Mouse (Mus musculus): Measurements from ENCODE around the gene Tubd1.

Gene Tubd1

GRCm38 (mm10) chr11:86544639-86545299 lies at the start of gene Tubd1, which contains the start of gene Rps6kb1:
Gene Tubd1 (plus strand): TSS chr11:86544991.
Gene Rps6kb1 (minus strand): TSS chr11:86544805.
- H3K4me1 ChIP-seq (replicated peaks; ENCODE audit: low read depth, low read length) = peaks cover 38% of the 10 kb centered on the region
- H3K27me3 ChIP-seq (ENCODE audit: insufficient read depth, low read length) = no peaks in the 10 kb centered on the region
- peak within 1 kb of the TSS; percentile 90 for H3K4me3 ChIP-seq (replicated peaks; ENCODE audit: low read length)
- no peak for TF ChIP-seq POU5F1 (IDR thresholded peaks at IDR 0.05; ENCODE audit: borderline replicate concordance, low read length)
- H3K36me3 ChIP-seq (ENCODE audit: insufficient read depth, low read length) = peaks cover 23% of the 10 kb centered on the region
- H3K9me3 ChIP-seq (ENCODE audit: low read length) = no peaks in the 10 kb centered on the region

- Histone ChIP-seq H3K4me1 (replicated peaks; ENCODE audit: low read depth, low read length) (peaks cover 30% of the 10 kb centered on the region), H3K9me3 (ENCODE audit: low read length) (no peaks in the 10 kb centered on the region), H3K27me3 (ENCODE audit: insufficient read depth, low read length) (no peaks in the 10 kb centered on the region), H3K4me3 (replicated peaks; ENCODE audit: low read length) (no peak overlapping the region), H3K36me3 (ENCODE audit: insufficient read depth, low read length) (peaks cover 61% of the 10 kb centered on the region)
- no peak for TF ChIP-seq POU5F1 (IDR thresholded peaks at IDR 0.05; ENCODE audit: borderline replicate concordance, low read length)
- TF ChIP-seq NANOG (IDR thresholded peaks at IDR 0.05; ENCODE audit: borderline replicate concordance, low read length) = no peak
- TF ChIP-seq CTCF (conservative IDR thresholded peaks at IDR 0.05; ENCODE audit: low read length) = no peak
Measured at GRCm38 (mm10) chr11:86497356-86497755, 47.4 kb upstream of the Tubd1 start.

- Histone ChIP-seq H3K9me3 (ENCODE audit: low read length) (no peaks in the 10 kb centered on the region), H3K4me3 (replicated peaks; ENCODE audit: low read length) (no peak overlapping the region), H3K4me1 (replicated peaks; ENCODE audit: low read depth, low read length) (peaks cover 33% of the 10 kb centered on the region), H3K27me3 (ENCODE audit: insufficient read depth, low read length) (no peaks in the 10 kb centered on the region), H3K36me3 (ENCODE audit: insufficient read depth, low read length) (peaks cover 61% of the 10 kb centered on the region)
- TF ChIP-seq NANOG (IDR thresholded peaks at IDR 0.05; ENCODE audit: borderline replicate concordance, low read length) = no peak
- peak; percentile 58 for TF ChIP-seq CTCF (conservative IDR thresholded peaks at IDR 0.05; ENCODE audit: low read length)
Measured at GRCm38 (mm10) chr11:86497908-86498307, 46.9 kb upstream of the Tubd1 start.

- Histone ChIP-seq H3K27me3 (ENCODE audit: insufficient read depth, low read length) (no peaks in the 10 kb centered on the region), H3K36me3 (ENCODE audit: insufficient read depth, low read length) (peaks cover 67% of the 10 kb centered on the region), H3K4me1 (replicated peaks; ENCODE audit: low read depth, low read length) (peaks cover 38% of the 10 kb centered on the region), H3K4me3 (replicated peaks; ENCODE audit: low read length) (no peak overlapping the region), H3K9me3 (ENCODE audit: low read length) (no peaks in the 10 kb centered on the region)
- TF ChIP-seq NANOG (IDR thresholded peaks at IDR 0.05; ENCODE audit: borderline replicate concordance, low read length) = no peak
- no peak for TF ChIP-seq CTCF (conservative IDR thresholded peaks at IDR 0.05; ENCODE audit: low read length)
- no peak for TF ChIP-seq POU5F1 (IDR thresholded peaks at IDR 0.05; ENCODE audit: borderline replicate concordance, low read length)
Measured at GRCm38 (mm10) chr11:86500795-86501194, 44.0 kb upstream of the Tubd1 start.

GRCm38 (mm10) chr11:86503121-86503520 lies 41.7 kb upstream of the Tubd1 start:
- TF ChIP-seq POU5F1 (IDR thresholded peaks at IDR 0.05; ENCODE audit: borderline replicate concordance, low read length) (no peak), CTCF (conservative IDR thresholded peaks at IDR 0.05; ENCODE audit: low read length) (no peak), NANOG (IDR thresholded peaks at IDR 0.05; ENCODE audit: borderline replicate concordance, low read length) (no peak)
- no peak overlapping the region for H3K4me3 ChIP-seq (replicated peaks; ENCODE audit: low read length)
- H3K27me3 ChIP-seq (ENCODE audit: insufficient read depth, low read length) = no peaks in the 10 kb centered on the region
- H3K36me3 ChIP-seq (ENCODE audit: insufficient read depth, low read length) = peaks cover 70% of the 10 kb centered on the region
- H3K9me3 ChIP-seq (ENCODE audit: low read length) = no peaks in the 10 kb centered on the region
- H3K4me1 ChIP-seq (replicated peaks; ENCODE audit: low read depth, low read length) = peaks cover 33% of the 10 kb centered on the region

GRCm38 (mm10) chr11:86507334-86507733 lies 37.5 kb upstream of the Tubd1 start:
- no peaks in the 10 kb centered on the region for H3K27me3 ChIP-seq (ENCODE audit: insufficient read depth, low read length)
- TF ChIP-seq CTCF (conservative IDR thresholded peaks at IDR 0.05; ENCODE audit: low read length) (no peak), NANOG (IDR thresholded peaks at IDR 0.05; ENCODE audit: borderline replicate concordance, low read length) (no peak), POU5F1 (IDR thresholded peaks at IDR 0.05; ENCODE audit: borderline replicate concordance, low read length) (no peak)
- H3K4me1 ChIP-seq (replicated peaks; ENCODE audit: low read depth, low read length) = peaks cover 11% of the 10 kb centered on the region; the same call in 1 of the 2 replicates
- H3K36me3 ChIP-seq (ENCODE audit: insufficient read depth, low read length) = peaks cover 89% of the 10 kb centered on the region
- no peaks in the 10 kb centered on the region for H3K9me3 ChIP-seq (ENCODE audit: low read length)
- H3K4me3 ChIP-seq (replicated peaks; ENCODE audit: low read length) = no peak overlapping the region

- H3K4me1 ChIP-seq (replicated peaks; ENCODE audit: low read depth, low read length) = 0 out of 2 replicates have a peak, but pooled peaks cover 7% of the 10 kb centered on the region
- no peak overlapping the region for H3K4me3 ChIP-seq (replicated peaks; ENCODE audit: low read length)
- no peaks in the 10 kb centered on the region for H3K9me3 ChIP-seq (ENCODE audit: low read length)
- TF ChIP-seq NANOG (IDR thresholded peaks at IDR 0.05; ENCODE audit: borderline replicate concordance, low read length) (no peak), CTCF (conservative IDR thresholded peaks at IDR 0.05; ENCODE audit: low read length) (no peak), POU5F1 (IDR thresholded peaks at IDR 0.05; ENCODE audit: borderline replicate concordance, low read length) (no peak)
- peaks cover 89% of the 10 kb centered on the region for H3K36me3 ChIP-seq (ENCODE audit: insufficient read depth, low read length)
- no peaks in the 10 kb centered on the region for H3K27me3 ChIP-seq (ENCODE audit: insufficient read depth, low read length)
Measured at GRCm38 (mm10) chr11:86507991-86508390, 36.8 kb upstream of the Tubd1 start.

GRCm38 (mm10) chr11:86516620-86517019 lies 28.2 kb upstream of the Tubd1 start:
- Histone ChIP-seq H3K4me1 (replicated peaks; ENCODE audit: low read depth, low read length) (peaks cover 7% of the 10 kb centered on the region), H3K4me3 (replicated peaks; ENCODE audit: low read length) (no peak overlapping the region), H3K36me3 (ENCODE audit: insufficient read depth, low read length) (peaks cover 89% of the 10 kb centered on the region), H3K27me3 (ENCODE audit: insufficient read depth, low read length) (no peaks in the 10 kb centered on the region), H3K9me3 (ENCODE audit: low read length) (no peaks in the 10 kb centered on the region)
- no peak for TF ChIP-seq POU5F1 (IDR thresholded peaks at IDR 0.05; ENCODE audit: borderline replicate concordance, low read length)
- no peak for TF ChIP-seq NANOG (IDR thresholded peaks at IDR 0.05; ENCODE audit: borderline replicate concordance, low read length)
- no peak for TF ChIP-seq CTCF (conservative IDR thresholded peaks at IDR 0.05; ENCODE audit: low read length)

- Histone ChIP-seq H3K36me3 (ENCODE audit: insufficient read depth, low read length) (peaks cover 88% of the 10 kb centered on the region), H3K27me3 (ENCODE audit: insufficient read depth, low read length) (no peaks in the 10 kb centered on the region), H3K4me3 (replicated peaks; ENCODE audit: low read length) (no peak overlapping the region), H3K4me1 (replicated peaks; ENCODE audit: low read depth, low read length) (peaks cover 7% of the 10 kb centered on the region), H3K9me3 (ENCODE audit: low read length) (no peaks in the 10 kb centered on the region)
- TF ChIP-seq POU5F1 (IDR thresholded peaks at IDR 0.05; ENCODE audit: borderline replicate concordance, low read length) (no peak), NANOG (IDR thresholded peaks at IDR 0.05; ENCODE audit: borderline replicate concordance, low read length) (no peak), CTCF (conservative IDR thresholded peaks at IDR 0.05; ENCODE audit: low read length) (no peak)
Measured at GRCm38 (mm10) chr11:86517229-86517628, 27.6 kb upstream of the Tubd1 start.

Measured in E14TG2a.4 (cell line).